Mouse (Mus musculus) megakaryocyte, embryonic 14.5 days (primary cell): ENCODE results near the gene Ablim1. TPM values are rescaled to one million over a fixed set of nuclear protein-coding genes. Genes with fewer than 3 reads are reported as not detected.

Source experiments
- H3K27me3 ChIP-seq: replicated peaks from 2 replicates; pipeline ENCODE3; 2012; ENCODE audit warnings: inconsistent platforms
- H3K36me3 ChIP-seq: replicated peaks from 2 replicates; pipeline ENCODE3; 2012; ENCODE audit warnings: low read length, inconsistent platforms, mixed read lengths
- H3K4me1 ChIP-seq: 2 replicates; pipeline ENCODE4 v1.6.1; 2012; ENCODE audit warnings: inconsistent platforms
- H3K4me3 ChIP-seq: replicated peaks from 2 replicates; pipeline ENCODE3; 2012; ENCODE audit warnings: moderate library complexity, mild to moderate bottlenecking, inconsistent platforms
- H3K9me3 ChIP-seq: 2 replicates; pipeline ENCODE4 v1.6.1; 2012; ENCODE audit warnings: inconsistent platforms
- FLI1 ChIP-seq: IDR thresholded peaks from 2 replicates; pipeline ENCODE4 v1.6.1; 2012; ENCODE audit warnings: low read length, inconsistent platforms, mixed read lengths
- GATA1 ChIP-seq: IDR thresholded peaks from 3 replicates; pipeline ENCODE4 v1.6.1; 2012; ENCODE audit warnings: mixed read lengths, low read length, inconsistent platforms, borderline replicate concordance
- polyA plus RNA-seq: library from polyadenylated mRNA; stranded (reverse); fragments of >175 nt; gene quantifications from 2 replicates; pipeline ENCODE4 v1.2.3, GENCODE M21; 2012; ENCODE audit warnings: low replicate concordance; ENCODE audit not compliant: insufficient read depth

Gene Ablim1
- polyA plus RNA-seq, 1 experiment, result 0.17 TPM

DNA sequence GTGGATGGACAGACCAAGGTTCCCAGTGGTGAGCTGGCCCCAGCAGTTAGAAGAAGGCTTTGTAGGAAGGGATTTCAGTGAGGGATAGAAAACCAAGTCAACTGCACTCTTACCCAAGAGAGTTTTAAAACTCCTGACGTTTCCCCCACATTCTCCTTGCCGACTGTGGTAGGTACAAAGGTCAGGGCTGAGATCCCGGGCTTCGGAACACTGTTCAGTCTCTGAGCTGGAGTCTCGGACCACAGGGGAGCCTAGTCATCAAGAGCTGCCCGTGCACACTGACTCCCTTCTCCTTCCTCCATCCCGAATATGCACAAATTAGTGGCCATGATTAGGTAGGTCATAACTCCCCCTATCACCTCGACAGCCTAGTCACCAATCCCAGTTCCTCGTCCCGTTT is 1.5 kb downstream of the Ablim1 start:
- TF ChIP-seq FLI1, result no peak
- no peak for TF ChIP-seq GATA1
- H3K4me3 ChIP-seq, result no peak overlapping the region
- no peaks in the 10 kb centered on the region for H3K36me3 ChIP-seq
- peaks cover 10% of the 10 kb centered on the region for H3K4me1 ChIP-seq
- H3K9me3 ChIP-seq, result no peaks in the 10 kb centered on the region
- peaks cover 67% of the 10 kb centered on the region for H3K27me3 ChIP-seq

DNA sequence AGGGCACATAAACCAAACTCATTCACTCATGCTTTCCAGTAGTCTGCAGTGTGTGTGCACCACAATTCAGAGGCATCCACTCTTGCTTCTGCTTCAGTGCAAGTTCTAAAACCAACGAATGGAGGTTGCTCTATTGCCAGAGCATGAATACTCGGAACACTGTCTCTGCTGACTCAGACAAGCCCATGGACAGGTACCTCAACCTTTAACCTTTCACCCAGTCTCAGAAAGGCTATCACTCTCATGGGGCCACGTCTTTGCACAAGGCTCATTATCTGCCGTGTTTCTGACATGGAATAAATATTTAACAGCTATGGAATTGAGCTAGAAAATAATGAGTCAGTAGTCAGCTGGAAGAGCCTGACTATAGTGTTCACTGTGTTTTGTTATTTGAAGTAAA is 4.7 kb downstream of the Ablim1 start:
- TF ChIP-seq FLI1 (no peak), GATA1 (no peak)
- Histone ChIP-seq H3K9me3 (no peaks in the 10 kb centered on the region), H3K4me1 (peaks cover 9% of the 10 kb centered on the region), H3K27me3 (peaks cover 55% of the 10 kb centered on the region), H3K4me3 (no peak overlapping the region), H3K36me3 (no peaks in the 10 kb centered on the region)

DNA sequence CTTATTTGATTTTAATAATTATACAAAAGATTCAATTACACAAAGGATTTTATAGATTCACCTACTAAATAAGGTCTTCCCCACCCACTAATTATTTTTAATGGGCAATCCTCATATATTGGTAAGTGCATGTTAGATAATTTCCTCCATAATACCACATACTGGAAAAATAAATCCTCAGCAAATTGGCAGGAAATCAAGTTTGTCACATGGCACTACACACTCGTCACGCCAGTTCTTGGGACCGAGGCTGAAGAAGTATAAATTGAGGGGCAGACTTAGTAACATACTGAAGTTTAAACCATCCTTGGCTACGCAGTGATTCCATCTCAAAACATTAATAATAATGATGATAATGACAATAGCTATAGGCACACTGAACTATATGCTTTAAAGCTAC is 8.1 kb downstream of the Ablim1 start:
- TF ChIP-seq GATA1, result no peak
- TF ChIP-seq FLI1, result no peak
- no peak overlapping the region for H3K4me3 ChIP-seq

DNA sequence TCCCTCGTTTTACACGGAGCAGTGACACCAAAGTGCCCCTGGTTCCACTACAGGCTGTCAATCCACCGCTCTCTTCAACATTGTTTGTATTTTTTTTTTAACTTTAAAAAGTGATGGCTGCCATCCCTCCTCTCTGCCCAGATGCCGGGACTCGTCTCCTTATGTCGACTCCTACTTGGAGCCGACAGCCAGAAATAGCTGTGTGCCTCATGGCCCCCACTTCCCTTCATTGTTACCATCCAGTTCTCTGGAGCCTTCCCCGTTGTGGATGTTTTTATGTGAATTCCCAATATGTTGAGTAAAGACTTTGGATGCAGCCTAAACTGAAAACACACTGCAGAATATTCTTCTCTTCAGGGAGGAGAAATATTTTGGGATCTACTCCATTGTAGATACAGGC is 8.7 kb downstream of the Ablim1 start:
- no peak for TF ChIP-seq FLI1
- H3K9me3 ChIP-seq, result no peaks in the 10 kb centered on the region
- H3K27me3 ChIP-seq, result peaks cover 33% of the 10 kb centered on the region
- H3K4me3 ChIP-seq, result no peak overlapping the region
- H3K4me1 ChIP-seq, result no peaks in the 10 kb centered on the region
- no peaks in the 10 kb centered on the region for H3K36me3 ChIP-seq

More for the DNA sequence above, 8.1 kb downstream of the Ablim1 start:
- Histone ChIP-seq H3K4me1 (no peaks in the 10 kb centered on the region), H3K27me3 (peaks cover 34% of the 10 kb centered on the region), H3K36me3 (no peaks in the 10 kb centered on the region), H3K9me3 (no peaks in the 10 kb centered on the region)

DNA sequence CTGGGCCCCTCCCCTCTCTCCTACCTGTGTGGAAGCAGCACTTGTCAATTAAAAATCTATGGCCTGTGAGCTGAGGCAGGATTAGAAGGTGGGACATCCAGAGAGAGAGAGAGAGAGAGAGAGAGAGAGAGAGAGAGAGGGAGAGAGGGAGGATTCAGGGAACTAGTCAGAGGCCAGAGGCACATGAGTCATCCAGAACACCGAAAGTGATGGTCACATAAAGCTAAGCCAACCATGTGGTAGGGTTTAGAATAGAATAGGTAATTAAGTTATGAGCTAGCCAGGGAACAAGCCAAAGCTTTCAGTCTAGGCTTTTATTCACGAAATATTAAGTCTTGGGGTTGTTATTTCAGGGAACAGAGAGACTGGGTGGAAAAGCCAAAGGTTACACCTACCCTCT is 10.1 kb downstream of the Ablim1 start:
- H3K36me3 ChIP-seq, result no peaks in the 10 kb centered on the region
- peaks cover 34% of the 10 kb centered on the region for H3K27me3 ChIP-seq
- H3K4me1 ChIP-seq, result no peaks in the 10 kb centered on the region
- no peaks in the 10 kb centered on the region for H3K9me3 ChIP-seq
- TF ChIP-seq FLI1 (no peak), GATA1 (no peak)
- no peak overlapping the region for H3K4me3 ChIP-seq

DNA sequence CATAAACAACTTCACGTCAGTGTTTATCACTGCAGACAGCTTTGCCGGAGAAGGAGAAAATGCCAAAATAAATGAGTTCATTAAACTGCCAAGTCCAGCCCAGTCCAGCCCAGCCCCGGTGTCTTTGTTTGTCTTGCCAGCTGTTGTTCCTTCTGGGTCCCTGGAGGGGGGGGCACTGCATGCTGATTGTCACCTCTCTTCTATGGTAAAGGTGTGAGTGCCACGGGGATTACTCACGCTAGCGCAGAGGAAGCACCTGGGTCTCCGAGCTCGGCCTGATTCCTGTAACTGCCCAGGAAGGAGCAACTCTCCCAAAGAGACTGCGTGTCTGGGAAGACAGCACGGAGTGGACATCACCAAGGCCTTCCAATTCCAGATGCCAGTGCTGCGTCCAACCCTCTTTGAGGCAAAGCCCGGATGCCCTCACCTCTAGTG is 12.7 kb downstream of the Ablim1 start:
- H3K9me3 ChIP-seq, result no peaks in the 10 kb centered on the region
- peaks cover 31% of the 10 kb centered on the region for H3K27me3 ChIP-seq
- no peaks in the 10 kb centered on the region for H3K4me1 ChIP-seq
- H3K4me3 ChIP-seq, result no peak overlapping the region
- TF ChIP-seq GATA1 (no peak), FLI1 (no peak)
- no peaks in the 10 kb centered on the region for H3K36me3 ChIP-seq

DNA sequence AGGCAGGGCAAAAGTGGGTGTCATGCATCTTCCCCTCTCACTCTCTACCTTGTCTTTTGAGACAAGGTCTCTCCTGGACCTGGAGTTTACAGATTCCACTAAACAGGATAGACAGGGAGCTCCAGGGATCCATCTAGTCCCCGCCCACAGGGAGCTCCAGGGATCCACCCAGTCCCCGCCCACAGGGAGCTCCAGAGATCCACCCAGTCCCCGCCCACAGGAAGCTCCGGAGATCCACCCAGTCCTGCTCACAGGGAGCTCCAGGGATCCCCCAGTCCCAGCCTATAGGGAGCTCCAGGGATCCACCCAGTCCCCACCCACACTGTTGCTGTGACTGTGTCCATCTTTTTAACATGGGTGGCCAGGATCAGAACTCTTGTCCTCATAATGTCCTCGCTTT is 16.7 kb downstream of the Ablim1 start:
- no peak for TF ChIP-seq GATA1
- no peak for TF ChIP-seq FLI1
- H3K27me3 ChIP-seq, result peaks cover 33% of the 10 kb centered on the region

DNA sequence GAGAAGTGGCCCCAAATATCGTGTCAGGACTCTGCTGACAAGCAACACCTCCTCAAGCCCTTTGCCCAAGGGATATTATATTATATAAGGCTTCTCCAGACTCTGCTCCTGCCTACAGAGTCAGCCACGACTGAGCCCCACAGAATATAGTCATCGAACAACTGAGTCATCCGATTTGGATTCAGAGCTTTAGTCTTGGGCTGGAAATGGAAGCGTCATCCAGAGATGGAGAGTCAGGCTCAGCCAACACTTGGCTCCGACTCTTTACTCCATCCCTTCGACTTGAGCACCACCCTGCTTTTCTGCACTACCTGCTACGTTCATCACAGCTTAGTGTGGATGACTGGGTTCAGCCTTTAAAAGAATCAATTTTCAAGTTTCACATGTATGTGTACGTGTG is 17.3 kb downstream of the Ablim1 start:
- Histone ChIP-seq H3K4me1 (peaks cover 11% of the 10 kb centered on the region), H3K27me3 (peaks cover 38% of the 10 kb centered on the region), H3K36me3 (no peaks in the 10 kb centered on the region), H3K4me3 (no peak overlapping the region), H3K9me3 (no peaks in the 10 kb centered on the region)
- TF ChIP-seq FLI1 (no peak), GATA1 (no peak)

More for the DNA sequence above, 16.7 kb downstream of the Ablim1 start:
- Histone ChIP-seq H3K4me3 (no peak overlapping the region), H3K36me3 (no peaks in the 10 kb centered on the region), H3K4me1 (peaks cover 11% of the 10 kb centered on the region), H3K9me3 (no peaks in the 10 kb centered on the region)

DNA sequence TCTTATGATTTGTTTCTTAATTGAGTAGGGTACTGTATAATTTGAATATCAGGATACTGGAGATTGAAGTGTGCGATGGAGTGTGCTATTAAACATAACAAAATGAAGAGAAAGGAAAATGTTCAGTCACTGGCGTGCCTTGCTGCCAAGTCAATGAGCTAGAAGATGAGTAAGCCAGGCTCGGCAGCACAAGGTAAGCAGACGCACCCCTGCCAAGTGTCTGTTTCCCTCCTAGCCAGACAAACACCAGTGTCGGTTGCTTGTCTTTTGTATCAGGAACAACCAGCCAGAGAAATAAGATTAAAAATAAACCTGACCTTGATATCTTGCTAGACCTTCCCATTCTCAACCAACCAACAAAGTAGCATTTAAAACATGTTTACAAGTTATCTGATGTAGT is 18.2 kb downstream of the Ablim1 start:
- H3K4me3 ChIP-seq, result no peak overlapping the region
- H3K4me1 ChIP-seq, result peaks cover 11% of the 10 kb centered on the region
- no peaks in the 10 kb centered on the region for H3K36me3 ChIP-seq
- no peaks in the 10 kb centered on the region for H3K9me3 ChIP-seq
- H3K27me3 ChIP-seq, result peaks cover 42% of the 10 kb centered on the region
- TF ChIP-seq GATA1, result no peak
- TF ChIP-seq FLI1, result no peak

DNA sequence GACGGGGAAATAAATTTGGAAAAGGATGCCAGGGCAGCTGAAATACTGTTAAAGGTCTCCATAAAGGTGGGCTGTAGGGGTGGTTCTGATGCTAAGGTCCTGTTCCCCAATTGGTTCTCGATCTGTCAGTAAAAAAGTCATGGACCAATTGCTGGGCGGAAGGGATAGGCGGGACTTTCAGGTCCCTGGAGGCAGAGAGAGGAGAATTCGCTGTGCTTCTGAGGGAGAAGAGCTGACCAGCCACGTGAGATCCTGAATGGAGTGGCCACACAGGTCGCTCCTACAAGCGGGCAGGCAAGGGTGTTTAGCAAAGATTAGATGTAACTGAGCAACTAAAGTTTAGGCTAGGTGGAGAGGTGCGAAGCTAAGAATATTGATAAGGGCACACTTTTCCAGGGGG is 19.2 kb downstream of the Ablim1 start:
- H3K9me3 ChIP-seq, result no peaks in the 10 kb centered on the region
- H3K36me3 ChIP-seq, result no peaks in the 10 kb centered on the region
- peaks cover 49% of the 10 kb centered on the region for H3K27me3 ChIP-seq
- TF ChIP-seq GATA1 (no peak), FLI1 (no peak)
- peaks cover 11% of the 10 kb centered on the region for H3K4me1 ChIP-seq
- no peak overlapping the region for H3K4me3 ChIP-seq

DNA sequence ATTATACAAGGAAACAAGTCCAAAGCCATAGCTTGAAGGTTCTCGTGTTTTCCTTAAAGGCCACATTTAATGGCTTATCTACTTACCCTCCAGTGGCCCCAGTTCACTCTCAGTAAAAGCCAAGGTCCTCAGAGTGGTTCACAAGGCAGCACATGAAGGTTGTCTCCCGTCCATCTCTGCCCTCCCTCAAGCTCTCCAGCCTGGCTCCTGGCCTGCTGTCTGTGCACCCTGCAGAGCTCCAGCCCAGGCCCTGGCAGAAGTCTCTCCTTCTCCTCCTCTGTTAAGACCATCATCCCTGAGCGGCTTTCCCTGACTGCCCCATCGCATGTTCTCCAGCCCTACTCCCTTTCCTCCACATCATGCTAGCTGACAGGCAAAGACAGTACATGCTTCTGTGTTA is 20.4 kb downstream of the Ablim1 start:
- TF ChIP-seq FLI1 (no peak), GATA1 (no peak)
- Histone ChIP-seq H3K9me3 (no peaks in the 10 kb centered on the region), H3K4me1 (peaks cover 11% of the 10 kb centered on the region), H3K4me3 (no peak overlapping the region), H3K27me3 (peaks cover 50% of the 10 kb centered on the region), H3K36me3 (no peaks in the 10 kb centered on the region)
